Mouse (Mus musculus): ENCODE data around the gene Ephx3. TPM values are rescaled to one million over a fixed set of nuclear protein-coding genes. Genes with fewer than 3 reads are reported as not detected.
A peak's percentile ranks its signal among the peaks of the same experiment; 100 is the strongest.

Ephx3 gene
- polyA plus RNA-seq, 1 experiment from 2014 or later = 0.46 TPM

GRCm38 (mm10) chr17:32165803-32166595 lies 23.4 kb downstream of the Ephx3 start:
- Histone ChIP-seq H3K27me3 (ENCODE audit: control insufficient read depth, insufficient read depth, low read length) (no peaks in the 10 kb centered on the region), H3K4me2 (ENCODE audit: low read depth, low read length) (peak overlapping the region; percentile 85), H3K27ac (ENCODE audit: low read depth, low read length) (peak overlapping the region; percentile 72), H3K36me3 (ENCODE audit: control insufficient read depth, insufficient read depth, low read length) (no peaks in the 10 kb centered on the region), H3K9ac (replicated peaks; ENCODE audit: low read depth, low read length) (peak overlapping the region; percentile 57), H3K9me3 (ENCODE audit: control insufficient read depth, low read length) (no peaks in the 10 kb centered on the region), H3K4me3 (ENCODE audit: low read depth, low read length) (peak overlapping the region; percentile 47), H3K4me1 (ENCODE audit: control insufficient read depth, insufficient read depth, low read length) (peaks cover 13% of the 10 kb centered on the region; the same call in 1 of the 2 replicates)
- WGBS = under 1% methylated on average over 32 of the region's 43 CpGs
- ATAC-seq (ENCODE audit: low read depth) = peak; percentile 63

GRCm38 (mm10) chr17:32165266-32165802 lies 24.0 kb downstream of the Ephx3 start:
- H3K27me3 ChIP-seq (ENCODE audit: control insufficient read depth, insufficient read depth, low read length) = no peaks in the 10 kb centered on the region
- H3K9me3 ChIP-seq (ENCODE audit: control insufficient read depth, low read length) = no peaks in the 10 kb centered on the region
- H3K4me1 ChIP-seq (ENCODE audit: control insufficient read depth, insufficient read depth, low read length) = peaks cover 13% of the 10 kb centered on the region; the same call in 1 of the 2 replicates
- H3K4me2 ChIP-seq (ENCODE audit: low read depth, low read length) = peak overlapping the region; percentile 85
- peak; percentile 72 for ATAC-seq (ENCODE audit: low read depth)
- H3K36me3 ChIP-seq (ENCODE audit: control insufficient read depth, insufficient read depth, low read length) = no peaks in the 10 kb centered on the region
- peak overlapping the region; percentile 47 for H3K4me3 ChIP-seq (ENCODE audit: low read depth, low read length)
- H3K27ac ChIP-seq (ENCODE audit: low read depth, low read length) = peak overlapping the region; percentile 72
- H3K9ac ChIP-seq (replicated peaks; ENCODE audit: low read depth, low read length) = peak overlapping the region; percentile 57
- WGBS = 2% methylated on average over 9 of the region's 9 CpGs

GRCm38 (mm10) chr17:32164780-32165179 lies 24.6 kb downstream of the Ephx3 start:
- no peak overlapping the region for H3K9ac ChIP-seq (replicated peaks; ENCODE audit: low read depth, low read length)
- no peak overlapping the region for H3K4me3 ChIP-seq (ENCODE audit: low read depth, low read length)
- H3K4me2 ChIP-seq (ENCODE audit: low read depth, low read length) = no peak overlapping the region
- no peak for ATAC-seq (ENCODE audit: low read depth)
- H3K36me3 ChIP-seq (ENCODE audit: control insufficient read depth, insufficient read depth, low read length) = no peaks in the 10 kb centered on the region
- no peaks in the 10 kb centered on the region for H3K27me3 ChIP-seq (ENCODE audit: control insufficient read depth, insufficient read depth, low read length)
- H3K9me3 ChIP-seq (ENCODE audit: control insufficient read depth, low read length) = no peaks in the 10 kb centered on the region
- peaks cover 13% of the 10 kb centered on the region; the same call in 1 of the 2 replicates for H3K4me1 ChIP-seq (ENCODE audit: control insufficient read depth, insufficient read depth, low read length)
- H3K27ac ChIP-seq (ENCODE audit: low read depth, low read length) = no peak overlapping the region

- no peak overlapping the region for H3K27ac ChIP-seq (ENCODE audit: low read depth, low read length)
- H3K9ac ChIP-seq (replicated peaks; ENCODE audit: low read depth, low read length) = no peak overlapping the region
- H3K27me3 ChIP-seq (ENCODE audit: control insufficient read depth, insufficient read depth, low read length) = no peaks in the 10 kb centered on the region
- no peaks in the 10 kb centered on the region for H3K9me3 ChIP-seq (ENCODE audit: control insufficient read depth, low read length)
- no peak overlapping the region for H3K4me3 ChIP-seq (ENCODE audit: low read depth, low read length)
- no peaks in the 10 kb centered on the region for H3K36me3 ChIP-seq (ENCODE audit: control insufficient read depth, insufficient read depth, low read length)
- H3K4me1 ChIP-seq (ENCODE audit: control insufficient read depth, insufficient read depth, low read length) = peaks cover 13% of the 10 kb centered on the region; the same call in 1 of the 2 replicates
- 51% methylated on average over 6 of the region's 6 CpGs for WGBS
- no peak for ATAC-seq (ENCODE audit: low read depth)
- peak overlapping the region; percentile 9; the same call in 1 of the 2 replicates for H3K4me2 ChIP-seq (ENCODE audit: low read depth, low read length)
Observed at GRCm38 (mm10) chr17:32163910-32164650, 25.3 kb downstream of the Ephx3 start.

GRCm38 (mm10) chr17:32162112-32162850 lies 27.1 kb downstream of the Ephx3 start:
- H3K27me3 ChIP-seq (ENCODE audit: control insufficient read depth, insufficient read depth, low read length) = no peaks in the 10 kb centered on the region
- peak overlapping the region; percentile 89 for H3K4me2 ChIP-seq (ENCODE audit: low read depth, low read length)
- peak overlapping the region; percentile 66 for H3K9ac ChIP-seq (replicated peaks; ENCODE audit: low read depth, low read length)
- peak; percentile 28 for ATAC-seq (ENCODE audit: low read depth)
- no peaks in the 10 kb centered on the region for H3K9me3 ChIP-seq (ENCODE audit: control insufficient read depth, low read length)
- 2% methylated on average over 58 of the region's 58 CpGs for WGBS
- H3K4me1 ChIP-seq (ENCODE audit: control insufficient read depth, insufficient read depth, low read length) = peaks cover 13% of the 10 kb centered on the region; the same call in 1 of the 2 replicates
- peak overlapping the region; percentile 52 for H3K4me3 ChIP-seq (ENCODE audit: low read depth, low read length)
- H3K27ac ChIP-seq (ENCODE audit: low read depth, low read length) = no peak overlapping the region
- no peaks in the 10 kb centered on the region for H3K36me3 ChIP-seq (ENCODE audit: control insufficient read depth, insufficient read depth, low read length)

- H3K9me3 ChIP-seq (ENCODE audit: control insufficient read depth, low read length) = no peaks in the 10 kb centered on the region
- no peak for ATAC-seq (ENCODE audit: low read depth)
Observed at GRCm38 (mm10) chr17:32160882-32161281, 28.5 kb downstream of the Ephx3 start.

GRCm38 (mm10) chr17:32158841-32159240 lies 30.5 kb downstream of the Ephx3 start:
- Histone ChIP-seq H3K4me3 (ENCODE audit: low read depth, low read length) (no peak overlapping the region), H3K27me3 (ENCODE audit: control insufficient read depth, insufficient read depth, low read length) (no peaks in the 10 kb centered on the region), H3K4me2 (ENCODE audit: low read depth, low read length) (no peak overlapping the region), H3K4me1 (ENCODE audit: control insufficient read depth, insufficient read depth, low read length) (no peaks in the 10 kb centered on the region; the same call in 1 of the 2 replicates), H3K27ac (ENCODE audit: low read depth, low read length) (no peak overlapping the region), H3K9me3 (ENCODE audit: control insufficient read depth, low read length) (no peaks in the 10 kb centered on the region), H3K36me3 (ENCODE audit: control insufficient read depth, insufficient read depth, low read length) (no peaks in the 10 kb centered on the region), H3K9ac (replicated peaks; ENCODE audit: low read depth, low read length) (no peak overlapping the region)
- WGBS = 93% methylated on average over 13 of the region's 13 CpGs
- ATAC-seq (ENCODE audit: low read depth) = no peak

More at GRCm38 (mm10) chr17:32160882-32161281, 28.5 kb downstream of the Ephx3 start:
- Histone ChIP-seq H3K36me3 (ENCODE audit: control insufficient read depth, insufficient read depth, low read length) (no peaks in the 10 kb centered on the region), H3K27ac (ENCODE audit: low read depth, low read length) (no peak overlapping the region), H3K4me1 (ENCODE audit: control insufficient read depth, insufficient read depth, low read length) (peaks cover 6% of the 10 kb centered on the region; the same call in 1 of the 2 replicates), H3K4me3 (ENCODE audit: low read depth, low read length) (no peak overlapping the region), H3K27me3 (ENCODE audit: control insufficient read depth, insufficient read depth, low read length) (no peaks in the 10 kb centered on the region), H3K4me2 (ENCODE audit: low read depth, low read length) (no peak overlapping the region), H3K9ac (replicated peaks; ENCODE audit: low read depth, low read length) (no peak overlapping the region)
- WGBS = 81% methylated on average over 4 of the region's 4 CpGs

GRCm38 (mm10) chr17:32146718-32147117 lies 42.6 kb downstream of the Ephx3 start:
- Histone ChIP-seq H3K27me3 (ENCODE audit: control insufficient read depth, insufficient read depth, low read length) (no peaks in the 10 kb centered on the region), H3K9me3 (ENCODE audit: control insufficient read depth, low read length) (no peaks in the 10 kb centered on the region), H3K4me2 (ENCODE audit: low read depth, low read length) (no peak overlapping the region), H3K9ac (replicated peaks; ENCODE audit: low read depth, low read length) (no peak overlapping the region), H3K36me3 (ENCODE audit: control insufficient read depth, insufficient read depth, low read length) (no peaks in the 10 kb centered on the region), H3K27ac (ENCODE audit: low read depth, low read length) (no peak overlapping the region), H3K4me1 (ENCODE audit: control insufficient read depth, insufficient read depth, low read length) (no peaks in the 10 kb centered on the region), H3K4me3 (ENCODE audit: low read depth, low read length) (no peak overlapping the region)
- 82% methylated on average over 8 of the region's 8 CpGs for WGBS
- no peak for ATAC-seq (ENCODE audit: low read depth)

Data from neural tube, embryonic 14.5 days (tissue).